Mouse (Mus musculus): Measurements from ENCODE around the gene Cenpm. TPM values are rescaled to one million over a fixed set of nuclear protein-coding genes. Genes with fewer than 3 reads are reported as not detected.
A peak's percentile ranks its signal among the peaks of the same experiment; 100 is the strongest.

Cenpm gene
- polyA plus RNA-seq (2014; fragmentation: Nextera tagmentation; extraction: Ambion mirVana): 86.4 and 92.5 TPM in 2 replicates

DNA sequence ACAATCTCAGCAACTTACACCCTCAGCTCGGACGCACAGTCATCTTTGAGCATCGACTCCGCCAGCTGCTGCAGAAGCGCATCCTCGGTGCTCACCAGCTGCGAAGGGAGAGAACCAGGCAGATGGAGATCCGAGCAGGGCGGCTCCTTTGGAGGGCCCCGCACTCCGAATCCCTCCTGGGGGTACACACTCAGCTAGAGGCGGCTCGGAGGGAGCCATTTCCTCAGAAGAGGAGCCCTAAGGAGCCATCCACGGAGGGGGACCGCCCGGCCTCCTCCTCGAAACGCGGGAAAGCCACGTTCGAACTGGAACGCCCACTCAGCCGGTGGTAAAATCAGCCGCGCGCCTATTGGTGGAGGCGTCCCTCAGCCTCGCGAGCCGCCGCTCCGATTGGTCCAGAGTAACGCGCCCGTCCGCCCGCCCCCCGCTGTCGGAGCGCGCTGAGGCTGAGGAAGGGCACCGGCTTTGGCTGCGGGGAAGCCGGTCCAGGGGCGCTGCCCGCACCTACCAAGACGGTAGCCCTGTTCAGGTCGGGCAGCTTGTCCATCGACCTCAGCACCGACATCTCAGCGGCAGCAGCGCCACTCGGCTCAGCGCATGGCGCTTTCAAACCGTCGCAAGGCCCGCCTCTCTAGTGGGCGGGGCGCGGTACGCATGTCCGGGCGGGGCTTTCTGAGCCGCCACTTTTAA lies at the start of gene Cenpm:
Gene Cenpm (minus strand): TSS at position 634 of the 690 bp plus-strand sequence.
- ATAC-seq (replicated peaks; ENCODE audit: insufficient number of reproducible peaks, low FRiP score, low TSS enrichment, low read depth): peak; percentile 96
- peak within 1 kb of the TSS; percentile 87 for H3K4me2 ChIP-seq (ENCODE audit: low read depth, low read length)
- no peaks in the 10 kb centered on the region for H3K36me3 ChIP-seq (replicated peaks; ENCODE audit: control insufficient read depth, insufficient read depth, low read depth, low read length)
- H3K27ac ChIP-seq (replicated peaks; ENCODE audit: low read depth, low read length): peak within 1 kb of the TSS; percentile 85
- H3K4me3 ChIP-seq (ENCODE audit: low read depth, low read length): peak within 1 kb of the TSS; percentile 67
- peak within 1 kb of the TSS; percentile 77 for H3K9ac ChIP-seq (replicated peaks; ENCODE audit: low read length)
- no peaks in the 10 kb centered on the region for H3K9me3 ChIP-seq (replicated peaks; ENCODE audit: control insufficient read depth, low read length)
- DNase-seq (ENCODE audit: low spot score): peak; percentile 96
- H3K4me1 ChIP-seq (ENCODE audit: control insufficient read depth, insufficient read depth, low read length): no peaks in the 10 kb centered on the region
- H3K27me3 ChIP-seq (ENCODE audit: control insufficient read depth, insufficient read depth, low read length): no peaks in the 10 kb centered on the region
- under 1% methylated on average over 60 of the region's 65 CpGs for WGBS

- no peak overlapping the region; the same call in 1 of the 2 replicates for H3K9ac ChIP-seq (replicated peaks; ENCODE audit: low read length)
- no peak overlapping the region for H3K27ac ChIP-seq (replicated peaks; ENCODE audit: low read depth, low read length)
- no peak for ATAC-seq (replicated peaks; ENCODE audit: insufficient number of reproducible peaks, low FRiP score, low TSS enrichment, low read depth)
- peak; percentile 50 for DNase-seq (ENCODE audit: low spot score)
- no peaks in the 10 kb centered on the region; the same call in 1 of the 2 replicates for H3K4me1 ChIP-seq (ENCODE audit: control insufficient read depth, insufficient read depth, low read length)
- H3K4me2 ChIP-seq (ENCODE audit: low read depth, low read length): no peak overlapping the region
- peaks cover 3% of the 10 kb centered on the region for H3K36me3 ChIP-seq (replicated peaks; ENCODE audit: control insufficient read depth, insufficient read depth, low read depth, low read length)
- no peaks in the 10 kb centered on the region for H3K27me3 ChIP-seq (ENCODE audit: control insufficient read depth, insufficient read depth, low read length)
- 46% methylated on average over 8 of the region's 8 CpGs for WGBS
- no peak overlapping the region for H3K4me3 ChIP-seq (ENCODE audit: low read depth, low read length)
- H3K9me3 ChIP-seq (replicated peaks; ENCODE audit: control insufficient read depth, low read length): no peaks in the 10 kb centered on the region
These were observed 49.5 kb upstream of the Cenpm start for GRCm38 (mm10) chr15:82294059-82294458.

GRCm38 (mm10) chr15:82293271-82293711 lies 48.7 kb upstream of the Cenpm start:
- no peak overlapping the region for H3K4me3 ChIP-seq (ENCODE audit: low read depth, low read length)
- no peak overlapping the region for H3K4me2 ChIP-seq (ENCODE audit: low read depth, low read length)
- no peak overlapping the region for H3K27ac ChIP-seq (replicated peaks; ENCODE audit: low read depth, low read length)
- ATAC-seq (replicated peaks; ENCODE audit: insufficient number of reproducible peaks, low FRiP score, low TSS enrichment, low read depth) (peak; percentile 72), DNase-seq (ENCODE audit: low spot score) (peak; percentile 51)
- H3K9me3 ChIP-seq (replicated peaks; ENCODE audit: control insufficient read depth, low read length): no peaks in the 10 kb centered on the region
- H3K27me3 ChIP-seq (ENCODE audit: control insufficient read depth, insufficient read depth, low read length): no peaks in the 10 kb centered on the region
- H3K9ac ChIP-seq (replicated peaks; ENCODE audit: low read length): no peak overlapping the region
- H3K4me1 ChIP-seq (ENCODE audit: control insufficient read depth, insufficient read depth, low read length): no peaks in the 10 kb centered on the region; the same call in 1 of the 2 replicates
- peaks cover 3% of the 10 kb centered on the region for H3K36me3 ChIP-seq (replicated peaks; ENCODE audit: control insufficient read depth, insufficient read depth, low read depth, low read length)
- 16% methylated on average over 7 of the region's 7 CpGs for WGBS

- H3K27ac ChIP-seq (replicated peaks; ENCODE audit: low read depth, low read length): no peak overlapping the region
These were observed 48.3 kb upstream of the Cenpm start for GRCm38 (mm10) chr15:82292851-82293250.

DNA sequence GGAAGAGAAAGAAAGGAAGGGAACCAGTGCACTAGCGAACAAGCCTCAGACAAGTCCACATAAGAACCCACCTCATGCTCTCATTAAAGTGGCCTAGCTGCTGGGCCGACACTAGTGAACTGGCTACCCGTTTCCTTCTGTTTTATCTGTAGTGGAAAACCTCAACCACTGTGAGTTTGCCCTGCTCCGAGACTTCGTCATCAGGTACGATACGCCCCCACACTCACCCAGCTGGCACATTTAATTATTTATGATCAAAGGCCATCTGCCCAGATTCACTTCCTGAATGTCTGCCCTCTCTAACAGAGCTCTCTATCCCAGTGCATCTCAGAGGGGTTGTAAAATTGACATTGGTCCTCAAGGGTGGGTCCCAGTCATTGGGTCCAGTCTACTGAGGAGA lies 45.7 kb upstream of the Cenpm start:
- H3K4me3 ChIP-seq (ENCODE audit: low read depth, low read length): no peak overlapping the region
- WGBS: 92% methylated on average over 7 of the region's 7 CpGs
- H3K27ac ChIP-seq (replicated peaks; ENCODE audit: low read depth, low read length): no peak overlapping the region
- ATAC-seq (replicated peaks; ENCODE audit: insufficient number of reproducible peaks, low FRiP score, low TSS enrichment, low read depth) (no peak), DNase-seq (ENCODE audit: low spot score) (no peak)
- no peaks in the 10 kb centered on the region for H3K27me3 ChIP-seq (ENCODE audit: control insufficient read depth, insufficient read depth, low read length)
- H3K36me3 ChIP-seq (replicated peaks; ENCODE audit: control insufficient read depth, insufficient read depth, low read depth, low read length): peaks cover 3% of the 10 kb centered on the region
- no peaks in the 10 kb centered on the region for H3K9me3 ChIP-seq (replicated peaks; ENCODE audit: control insufficient read depth, low read length)
- no peaks in the 10 kb centered on the region; the same call in 1 of the 2 replicates for H3K4me1 ChIP-seq (ENCODE audit: control insufficient read depth, insufficient read depth, low read length)
- H3K9ac ChIP-seq (replicated peaks; ENCODE audit: low read length): no peak overlapping the region
- no peak overlapping the region for H3K4me2 ChIP-seq (ENCODE audit: low read depth, low read length)

More at GRCm38 (mm10) chr15:82292851-82293250, 48.3 kb upstream of the Cenpm start:
- H3K4me2 ChIP-seq (ENCODE audit: low read depth, low read length): no peak overlapping the region
- H3K27me3 ChIP-seq (ENCODE audit: control insufficient read depth, insufficient read depth, low read length): no peaks in the 10 kb centered on the region
- peaks cover 3% of the 10 kb centered on the region for H3K36me3 ChIP-seq (replicated peaks; ENCODE audit: control insufficient read depth, insufficient read depth, low read depth, low read length)
- no peak overlapping the region for H3K4me3 ChIP-seq (ENCODE audit: low read depth, low read length)
- 26% methylated on average over 5 of the region's 5 CpGs for WGBS
- no peaks in the 10 kb centered on the region for H3K9me3 ChIP-seq (replicated peaks; ENCODE audit: control insufficient read depth, low read length)
- ATAC-seq (replicated peaks; ENCODE audit: insufficient number of reproducible peaks, low FRiP score, low TSS enrichment, low read depth): peak; percentile 57
- H3K9ac ChIP-seq (replicated peaks; ENCODE audit: low read length): no peak overlapping the region
- H3K4me1 ChIP-seq (ENCODE audit: control insufficient read depth, insufficient read depth, low read length): no peaks in the 10 kb centered on the region; the same call in 1 of the 2 replicates
- DNase-seq (ENCODE audit: low spot score): no peak

DNA sequence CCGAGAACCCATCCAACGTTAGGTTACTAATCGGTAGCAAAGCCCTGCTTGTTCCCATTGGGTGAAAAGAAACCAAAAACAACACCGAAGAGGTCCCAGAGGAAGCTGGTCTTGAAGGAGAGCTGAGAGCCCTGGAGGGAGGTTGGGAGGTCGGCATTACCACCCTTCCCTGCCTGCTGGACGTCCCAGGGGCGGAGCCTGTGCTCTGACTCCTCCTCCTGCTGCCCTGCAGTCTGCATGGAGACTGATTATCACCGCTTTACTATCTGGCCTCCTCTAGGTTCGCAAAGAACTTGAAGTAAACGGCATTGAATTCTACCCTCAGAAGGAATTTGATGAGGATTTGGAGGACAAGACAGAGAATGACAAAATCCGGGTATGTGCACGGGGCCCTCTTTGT lies 41.6 kb upstream of the Cenpm start:
- DNase-seq (ENCODE audit: low spot score): no peak
- Histone ChIP-seq H3K27me3 (ENCODE audit: control insufficient read depth, insufficient read depth, low read length) (no peaks in the 10 kb centered on the region), H3K27ac (replicated peaks; ENCODE audit: low read depth, low read length) (no peak overlapping the region), H3K36me3 (replicated peaks; ENCODE audit: control insufficient read depth, insufficient read depth, low read depth, low read length) (peaks cover 6% of the 10 kb centered on the region), H3K4me3 (ENCODE audit: low read depth, low read length) (no peak overlapping the region), H3K4me1 (ENCODE audit: control insufficient read depth, insufficient read depth, low read length) (no peaks in the 10 kb centered on the region), H3K4me2 (ENCODE audit: low read depth, low read length) (no peak overlapping the region), H3K9me3 (replicated peaks; ENCODE audit: control insufficient read depth, low read length) (no peaks in the 10 kb centered on the region), H3K9ac (replicated peaks; ENCODE audit: low read length) (no peak overlapping the region)
- no peak for ATAC-seq (replicated peaks; ENCODE audit: insufficient number of reproducible peaks, low FRiP score, low TSS enrichment, low read depth)
- 66% methylated on average over 12 of the region's 12 CpGs for WGBS

GRCm38 (mm10) chr15:82280638-82281037 lies 36.1 kb upstream of the Cenpm start:
- Histone ChIP-seq H3K4me1 (ENCODE audit: control insufficient read depth, insufficient read depth, low read length) (peaks cover 5% of the 10 kb centered on the region), H3K4me3 (ENCODE audit: low read depth, low read length) (no peak overlapping the region), H3K4me2 (ENCODE audit: low read depth, low read length) (no peak overlapping the region), H3K27me3 (ENCODE audit: control insufficient read depth, insufficient read depth, low read length) (no peaks in the 10 kb centered on the region), H3K9ac (replicated peaks; ENCODE audit: low read length) (no peak overlapping the region), H3K36me3 (replicated peaks; ENCODE audit: control insufficient read depth, insufficient read depth, low read depth, low read length) (peaks cover 3% of the 10 kb centered on the region), H3K27ac (replicated peaks; ENCODE audit: low read depth, low read length) (no peak overlapping the region), H3K9me3 (replicated peaks; ENCODE audit: control insufficient read depth, low read length) (no peaks in the 10 kb centered on the region)
- DNase-seq (ENCODE audit: low spot score) (no peak), ATAC-seq (replicated peaks; ENCODE audit: insufficient number of reproducible peaks, low FRiP score, low TSS enrichment, low read depth) (no peak)
- WGBS: 80% methylated on average over 4 of the region's 4 CpGs

DNA sequence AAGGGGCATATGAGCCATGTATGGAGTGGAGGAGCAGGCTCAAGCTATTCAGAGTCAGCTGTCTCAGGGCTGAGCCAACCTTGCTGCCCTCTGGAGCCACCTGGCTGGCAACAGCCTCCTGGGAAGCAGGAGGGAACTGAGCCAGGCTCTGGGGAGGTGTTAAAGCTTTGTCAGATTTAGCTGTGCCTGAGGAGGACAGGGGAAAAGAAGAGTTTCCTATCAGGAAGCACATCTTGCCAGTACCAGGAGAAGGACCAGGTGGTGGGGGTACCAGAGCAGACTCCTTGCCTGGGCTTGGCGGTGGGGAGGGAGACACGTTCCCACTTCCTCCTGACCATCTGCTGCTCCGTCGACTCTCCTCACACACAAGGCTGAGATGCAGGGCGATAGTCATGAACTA lies 33.0 kb upstream of the Cenpm start:
- Histone ChIP-seq H3K27ac (replicated peaks; ENCODE audit: low read depth, low read length) (no peak overlapping the region), H3K36me3 (replicated peaks; ENCODE audit: control insufficient read depth, insufficient read depth, low read depth, low read length) (no peaks in the 10 kb centered on the region; the same call in none of the 2 replicates), H3K4me1 (ENCODE audit: control insufficient read depth, insufficient read depth, low read length) (peaks cover 5% of the 10 kb centered on the region), H3K4me3 (ENCODE audit: low read depth, low read length) (no peak overlapping the region), H3K9ac (replicated peaks; ENCODE audit: low read length) (no peak overlapping the region), H3K9me3 (replicated peaks; ENCODE audit: control insufficient read depth, low read length) (no peaks in the 10 kb centered on the region), H3K4me2 (ENCODE audit: low read depth, low read length) (no peak overlapping the region), H3K27me3 (ENCODE audit: control insufficient read depth, insufficient read depth, low read length) (peaks cover 8% of the 10 kb centered on the region)
- 81% methylated on average over 5 of the region's 5 CpGs for WGBS
- DNase-seq (ENCODE audit: low spot score) (no peak), ATAC-seq (replicated peaks; ENCODE audit: insufficient number of reproducible peaks, low FRiP score, low TSS enrichment, low read depth) (no peak)
